Mouse (Mus musculus): ENCODE measurements at regions not wholly inside any gene's neighbourhood (a gene's known extent, or its start where the extent isn't known, plus 50 kb on each side); places are given as distances from the start of the nearest gene placed in this dataset.

- no peak for DNase-seq
These were observed 61.6 kb upstream of the 4932438H23Rik start for GRCm38 (mm10) chr16:91156506-91156905.

GRCm38 (mm10) chr16:91160679-91161078, 64.6 kb upstream of the Olig2 start:
- DNase-seq: peak; percentile 6

- no peak for DNase-seq
These were observed 63.6 kb upstream of the Olig2 start for GRCm38 (mm10) chr16:91161616-91162015.

- DNase-seq: no peak
These were observed 62.9 kb upstream of the Olig2 start for GRCm38 (mm10) chr16:91162381-91162780.

- DNase-seq: no peak
These were observed 59.4 kb upstream of the Olig2 start for GRCm38 (mm10) chr16:91165906-91166305.

- DNase-seq: peak; percentile 26
These were observed 58.4 kb upstream of the Olig2 start for GRCm38 (mm10) chr16:91166866-91167265.

GRCm38 (mm10) chr16:91168398-91168797, 56.9 kb upstream of the Olig2 start:
- DNase-seq: no peak

GRCm38 (mm10) chr16:91169829-91170228, 55.4 kb upstream of the Olig2 start:
- no peak for DNase-seq

GRCm38 (mm10) chr16:91171911-91172440, 53.3 kb upstream of the Olig2 start:
- no peak for DNase-seq

GRCm38 (mm10) chr16:91172510-91172909, 52.7 kb upstream of the Olig2 start:
- no peak for DNase-seq

- DNase-seq: no peak
These were observed 52.0 kb upstream of the Olig2 start for GRCm38 (mm10) chr16:91173241-91173640.

- DNase-seq: no peak
These were observed 51.4 kb upstream of the Olig2 start for GRCm38 (mm10) chr16:91173870-91174278.

GRCm38 (mm10) chr16:91174401-91174800, 50.9 kb upstream of the Olig2 start:
- no peak for DNase-seq
